Comparison of ENCODE assay signal across 8 mouse cellular contexts in genomic region chr7:25859962-25860870, GRCm38 (mm10). TPM values are rescaled to one million over a fixed set of nuclear protein-coding genes. Genes with fewer than 3 reads are reported as not detected.
A peak's percentile ranks its signal among the peaks of the same experiment; 100 is the strongest.
DNase-seq lines count a peak whose midpoint lies in the region; ATAC-seq and TF ChIP-seq lines count a peak whose summit lies in the region.

No protein-coding gene starts in this region.

- peak; percentile 32 for TF ChIP-seq CTCF in midbrain, postnatal 0 days (IDR thresholded peaks at IDR 0.05)

- no peak overlapping the region for H3K4me3 ChIP-seq in forebrain, embryonic 16.5 days (replicated peaks; ENCODE audit: low read length)
- H3K4me3 ChIP-seq in kidney, embryonic 15.5 days (replicated peaks): peak overlapping the region; percentile 32
- no peak overlapping the region for H3K4me3 ChIP-seq in midbrain, postnatal 0 days (ENCODE audit: low read depth, low read length)

- H3K4me1 ChIP-seq in forebrain, embryonic 16.5 days (replicated peaks; ENCODE audit: control insufficient read depth, insufficient read depth, low read length): no peaks in the 10 kb centered on the region
- H3K4me1 ChIP-seq in kidney, embryonic 15.5 days: peaks cover 4% of the 10 kb centered on the region; the same call in 1 of the 2 replicates
- no peaks in the 10 kb centered on the region for H3K4me1 ChIP-seq in midbrain, postnatal 0 days (ENCODE audit: insufficient read depth, low read length)

- H3K27ac ChIP-seq in forebrain, embryonic 16.5 days (ENCODE audit: low read length): no peak overlapping the region
- no peak overlapping the region for H3K27ac ChIP-seq in kidney, embryonic 15.5 days
- H3K27ac ChIP-seq in midbrain, postnatal 0 days (ENCODE audit: low read depth, low read length): no peak overlapping the region

- no peak for ATAC-seq in forebrain, embryonic 16.5 days
- peak; percentile 79 for ATAC-seq in kidney, embryonic 15.5 days (replicated peaks; ENCODE audit: low FRiP score)
- no peak for ATAC-seq in midbrain, postnatal 0 days (ENCODE audit: low FRiP score)

- H3K36me3 ChIP-seq in forebrain, embryonic 16.5 days (ENCODE audit: control insufficient read depth, insufficient read depth): no peaks in the 10 kb centered on the region
- H3K36me3 ChIP-seq in kidney, embryonic 15.5 days: no peaks in the 10 kb centered on the region
- H3K36me3 ChIP-seq in midbrain, postnatal 0 days (ENCODE audit: insufficient read depth, low read length): no peaks in the 10 kb centered on the region

- H3K4me2 ChIP-seq in forebrain, embryonic 16.5 days (ENCODE audit: low read length): peak overlapping the region; percentile 43
- H3K4me2 ChIP-seq in kidney, embryonic 15.5 days: peak overlapping the region; percentile 55
- no peak overlapping the region for H3K4me2 ChIP-seq in midbrain, postnatal 0 days (ENCODE audit: low read depth, low read length, poor library complexity, severe bottlenecking)

- peak; percentile 18 for DNase-seq in A20 (ENCODE audit: low read depth, low spot score)
- DNase-seq in MEL-GATA-1-ER (ENCODE audit: extremely low read depth, low read depth): peak; percentile 19
- DNase-seq in midbrain, postnatal 0 days (ENCODE audit: low spot score): peak; percentile 8
- DNase-seq in urinary bladder, postnatal 36 days (ENCODE audit: low spot score in 2 of 2): no peak
- no peak for DNase-seq in frontal cortex, postnatal 10 days (ENCODE audit: low spot score in 2 of 2)
- DNase-seq in layer of hippocampus, postnatal 36 days: no peak

- no peaks in the 10 kb centered on the region for H3K27me3 ChIP-seq in forebrain, embryonic 16.5 days (replicated peaks; ENCODE audit: control insufficient read depth, insufficient read depth, low read length)
- no peaks in the 10 kb centered on the region for H3K27me3 ChIP-seq in kidney, embryonic 15.5 days
- H3K27me3 ChIP-seq in midbrain, postnatal 0 days (ENCODE audit: insufficient read depth, low read length): no peaks in the 10 kb centered on the region

- WGBS in forebrain, embryonic 16.5 days: 18% methylated on average over 9 of the region's 9 CpGs
- 25% methylated on average over 9 of the region's 9 CpGs for WGBS in kidney, embryonic 15.5 days
- 18% methylated on average over 8 of the region's 9 CpGs for WGBS in midbrain, postnatal 0 days

- no peaks in the 10 kb centered on the region for H3K9me3 ChIP-seq in forebrain, embryonic 16.5 days (ENCODE audit: control insufficient read depth, low read length)
- no peaks in the 10 kb centered on the region for H3K9me3 ChIP-seq in kidney, embryonic 15.5 days (replicated peaks)
- no peaks in the 10 kb centered on the region for H3K9me3 ChIP-seq in midbrain, postnatal 0 days (ENCODE audit: low read length)

- no peak overlapping the region for H3K9ac ChIP-seq in forebrain, embryonic 16.5 days (replicated peaks; ENCODE audit: low read depth, low read length)
- H3K9ac ChIP-seq in kidney, embryonic 15.5 days: no peak overlapping the region
- no peak overlapping the region for H3K9ac ChIP-seq in midbrain, postnatal 0 days (replicated peaks; ENCODE audit: low read length, poor library complexity, severe bottlenecking)

RNA-seq across cellular contexts. Expression of gene Cyp2b10, which starts 37.2 kb away (rescaled TPM):
- not detected in 2 replicates for polyA plus RNA-seq in forebrain, embryonic 16.5 days (2015; fragmentation: Nextera tagmentation; extraction: Ambion mirVana)
- polyA plus RNA-seq in kidney, embryonic 15.5 days (2015; fragmentation: Nextera tagmentation; extraction: Ambion mirVana): not detected in 2 replicates
- not detected in 2 replicates for total RNA-seq in midbrain, postnatal 0 days (2014; rRNA removed)
- not detected in 2 replicates for polyA plus RNA-seq in midbrain, postnatal 0 days (2015; fragmentation: Nextera tagmentation; extraction: Ambion mirVana)
- under 1 TPM; 0.17 to 0.33 TPM for total RNA-seq in layer of hippocampus, postnatal 36 days (2021)

RNA-seq across cellular contexts. Expression of gene Cyp2s1, which starts 43.5 kb away (rescaled TPM):
- 1.0 and 1.1 TPM in 2 replicates for polyA plus RNA-seq in forebrain, embryonic 16.5 days (2015; fragmentation: Nextera tagmentation; extraction: Ambion mirVana)
- 17.2 and 18.1 TPM in 2 replicates for polyA plus RNA-seq in kidney, embryonic 15.5 days (2015; fragmentation: Nextera tagmentation; extraction: Ambion mirVana)
- total RNA-seq in midbrain, postnatal 0 days (2014; rRNA removed): 3.0 and 4.8 TPM in 2 replicates
- polyA plus RNA-seq in midbrain, postnatal 0 days (2015; fragmentation: Nextera tagmentation; extraction: Ambion mirVana): 2.5 and 3.4 TPM in 2 replicates
- total RNA-seq in layer of hippocampus, postnatal 36 days (2021): 1 to 10 TPM; 1.8 to 2.3 TPM

Comparison
In these comparisons a context has a peak if more than half of its experiments do, and no peak if none do; other contexts are left out.
1. DNase-seq: peak in A20 (single experiment), MEL-GATA-1-ER (single experiment) and midbrain, postnatal 0 days (single experiment); none in urinary bladder, postnatal 36 days (0 of 2), frontal cortex, postnatal 10 days (0 of 2) and layer of hippocampus, postnatal 36 days (0 of 2).